Mouse (Mus musculus) urinary bladder, adult 2 months (tissue): ENCODE data around the gene Rad50. TPM values are rescaled to one million over a fixed set of nuclear protein-coding genes. Genes with fewer than 3 reads are reported as not detected.

Experiments used
- polyA plus RNA-seq: library from polyadenylated mRNA; depleted of rRNA; stranded (reverse); fragments of >200 nt; gene quantifications from 2 replicates; pipeline ENCODE4 v1.2.3, GENCODE M21; 2012; rRNA removed

Rad50 gene
- polyA plus RNA-seq, 1 experiment = 10.2 TPM

Other genes with a start within 250 kb of the Rad50 start
- gene Gm9837, start 236.8 kb downstream of the Rad50 start, polyA plus RNA-seq = not detected in 2 replicates
- gene Gm9945, start 227.2 kb downstream of the Rad50 start, polyA plus RNA-seq = 0.11 and 0.15 TPM in 2 replicates
- 6.5 and 7.4 TPM in 2 replicates for gene Sowaha, start 227.0 kb downstream of the Rad50 start, polyA plus RNA-seq
- gene Sept8, start 188.1 kb downstream of the Rad50 start, polyA plus RNA-seq = 63.8 and 64.4 TPM in 2 replicates
- gene Kif3a, start 139.9 kb downstream of the Rad50 start, polyA plus RNA-seq = 14.3 and 16.1 TPM in 2 replicates
- gene Il4, start 88.7 kb downstream of the Rad50 start, polyA plus RNA-seq = 0.19 and 0.37 TPM in 2 replicates
- gene Il13, start 72.6 kb downstream of the Rad50 start, polyA plus RNA-seq = not detected in 2 replicates
- 0.12 and 0.21 TPM in 2 replicates for gene Il5, start 13.5 kb upstream of the Rad50 start, polyA plus RNA-seq
- gene Irf1, start 62.7 kb upstream of the Rad50 start, polyA plus RNA-seq = 71.6 and 89.5 TPM in 2 replicates
- gene Gm17334, start 65.9 kb upstream of the Rad50 start, polyA plus RNA-seq = 1.8 and 2.3 TPM in 2 replicates
- gene Gm12216, start 151.9 kb upstream of the Rad50 start, polyA plus RNA-seq = 16.5 and 17.0 TPM in 2 replicates
- 26.2 and 30.0 TPM in 2 replicates for gene Slc22a5, start 184.3 kb upstream of the Rad50 start, polyA plus RNA-seq